Mouse (Mus musculus): Measurements from ENCODE around the gene Fam184b.

The Fam184b gene

DNA sequence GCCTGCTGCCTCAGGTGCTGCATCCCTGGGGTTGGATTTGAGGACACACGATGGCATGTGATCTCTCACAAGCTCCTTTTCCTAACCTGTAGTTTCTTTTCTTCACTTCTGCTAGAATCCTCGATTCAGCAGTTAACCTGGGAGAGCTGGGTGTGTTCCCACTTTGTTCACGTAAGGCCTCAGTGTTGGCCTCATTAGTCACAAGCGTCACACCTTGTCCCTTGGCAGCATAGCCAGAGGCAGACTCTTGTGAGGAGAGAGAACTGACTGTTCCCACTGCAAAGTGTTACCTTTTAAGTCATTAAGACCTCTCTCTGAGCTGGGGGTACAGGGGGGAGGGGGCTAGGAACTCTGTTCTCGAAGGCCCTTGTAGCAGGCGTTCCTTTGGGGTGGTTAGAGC, 126.5 kb downstream of the Fam184b start:
- DNase-seq, result no peak

DNA sequence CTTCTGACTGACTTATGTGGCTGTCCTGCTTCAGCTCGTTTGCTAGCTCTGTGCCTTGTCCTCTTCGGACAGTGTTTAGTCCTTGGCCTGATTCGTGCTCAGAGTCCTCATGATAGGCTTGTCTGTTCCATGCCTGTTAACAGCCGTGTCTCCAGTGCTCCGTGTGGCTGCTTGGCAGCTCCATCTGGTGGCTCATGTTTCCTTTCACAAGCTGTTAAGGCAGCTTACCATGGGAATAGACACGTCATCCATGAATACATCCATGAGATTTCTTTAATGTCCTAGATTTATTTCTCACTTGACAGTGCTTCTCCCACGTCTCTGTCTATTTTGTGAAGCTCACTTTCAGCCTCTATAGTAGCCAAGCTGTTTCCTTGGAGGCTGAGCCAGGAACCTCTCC, 129.3 kb downstream of the Fam184b start:
- DNase-seq, result no peak

DNA sequence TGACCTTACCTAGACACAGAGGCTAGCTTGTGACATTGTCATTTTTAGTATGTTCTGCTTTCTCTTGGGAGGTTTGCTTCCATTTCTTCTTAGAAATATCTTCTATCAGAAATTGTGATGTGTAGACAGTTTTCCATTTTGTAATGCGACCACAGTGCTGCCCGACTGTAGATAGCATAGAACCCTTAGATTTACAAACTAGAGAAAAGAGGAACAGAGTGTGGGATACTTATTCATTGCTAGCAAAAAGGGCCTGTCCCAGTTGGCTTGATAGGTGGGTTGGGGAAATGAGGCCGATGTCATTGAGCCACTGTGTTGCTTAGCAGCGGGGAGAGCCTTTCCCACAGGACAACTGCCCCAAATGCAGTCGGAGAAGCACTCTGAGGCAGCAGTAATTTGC, 141.8 kb downstream of the Fam184b start:
- no peak for DNase-seq

DNA sequence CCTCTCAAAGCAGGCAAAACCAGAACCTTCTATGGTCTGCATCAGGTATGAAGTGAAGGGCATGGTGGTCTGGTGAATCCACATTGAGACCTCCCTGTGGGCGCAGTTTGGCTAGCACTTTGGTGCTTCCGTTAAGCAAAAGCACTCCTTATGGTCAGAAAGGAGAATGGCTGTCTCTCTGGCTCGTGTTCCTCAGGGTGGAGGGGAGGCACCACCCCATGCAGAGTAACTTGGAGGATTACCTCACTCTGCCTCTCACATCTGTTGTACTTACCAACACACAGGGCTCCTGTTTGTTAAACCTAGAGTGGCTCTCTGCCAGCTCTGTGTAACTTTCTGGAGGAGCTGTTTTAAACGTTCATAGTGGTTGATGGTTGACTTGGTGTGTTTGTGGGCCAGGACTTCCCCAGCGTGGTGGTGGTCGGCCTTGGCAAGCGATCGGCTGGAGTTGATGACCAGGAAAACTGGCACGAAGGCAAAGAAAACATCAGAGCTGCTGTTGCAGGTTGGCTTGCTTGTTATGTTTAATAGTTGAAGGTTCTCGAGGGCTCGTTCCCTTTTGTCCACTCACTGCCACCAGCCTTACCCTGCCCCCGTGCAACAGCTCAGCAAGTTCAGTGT, 142.4 kb downstream of the Fam184b start:
- DNase-seq, result no peak

DNA sequence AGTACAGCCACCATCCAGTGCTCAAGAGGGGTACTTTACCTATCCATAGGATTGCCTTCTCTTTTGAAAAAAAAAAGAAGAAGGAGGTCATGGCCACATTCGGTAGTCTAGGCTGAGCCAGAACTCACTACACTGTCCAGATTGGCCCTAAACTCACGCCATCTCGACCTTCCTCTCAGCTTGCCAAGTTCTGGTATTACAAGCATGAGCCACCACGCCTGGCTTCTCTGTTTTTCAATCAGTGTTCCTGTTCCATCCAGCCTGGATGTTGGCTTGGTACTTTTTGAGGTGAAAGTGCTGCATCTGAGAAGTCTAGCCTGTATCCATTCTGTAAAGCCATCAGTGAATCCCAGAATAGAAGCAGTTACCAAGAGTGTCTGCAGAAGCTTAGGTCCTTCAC, 142.9 kb downstream of the Fam184b start:
- DNase-seq, result no peak

DNA sequence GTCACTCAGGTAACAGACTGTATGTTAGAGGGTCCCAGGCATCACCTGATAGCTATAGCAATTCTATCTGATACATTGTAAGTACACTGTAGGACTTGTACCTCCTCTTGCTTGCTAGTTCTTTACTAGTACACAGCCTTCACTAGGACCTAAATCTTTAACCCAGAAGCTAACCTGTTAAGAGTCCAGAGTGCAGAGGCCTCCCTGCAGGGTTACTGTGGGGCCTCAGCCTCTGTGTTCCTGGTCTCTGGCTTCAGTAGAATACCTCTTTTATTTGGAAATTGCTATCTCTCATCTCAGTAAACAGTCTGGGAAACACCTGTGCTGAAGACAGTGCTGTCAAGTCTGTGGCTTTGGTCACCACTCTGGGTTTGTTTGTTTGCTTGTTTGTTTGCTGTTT, 143.4 kb downstream of the Fam184b start:
- DNase-seq, result no peak

DNA sequence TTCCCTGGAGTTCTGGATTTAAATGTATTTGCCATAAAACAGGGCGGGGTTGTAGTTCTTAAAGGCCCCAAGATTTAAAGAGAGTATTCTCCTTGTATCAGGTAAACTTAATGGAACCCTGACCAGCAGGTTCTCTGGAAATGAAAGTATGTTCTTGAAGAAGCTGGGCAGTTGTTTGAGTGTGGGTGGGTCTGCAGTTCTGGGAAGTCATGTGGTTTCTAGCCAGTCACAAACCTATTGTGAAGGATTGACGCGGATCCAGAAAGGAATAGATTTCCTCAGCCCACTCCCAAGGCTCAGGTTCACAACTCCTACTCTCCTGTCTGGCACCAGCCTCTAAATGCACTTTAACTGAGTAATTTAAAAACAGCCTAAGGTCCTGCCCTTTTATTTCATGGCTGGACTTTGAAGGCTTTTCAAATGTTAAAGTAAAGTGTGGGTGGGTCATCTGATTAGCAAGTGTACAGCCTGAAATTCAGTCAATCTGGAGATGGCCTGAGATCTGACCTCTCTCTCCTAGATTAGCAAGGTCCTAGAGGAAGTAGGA, 143.9 kb downstream of the Fam184b start:
- DNase-seq, result no peak

DNA sequence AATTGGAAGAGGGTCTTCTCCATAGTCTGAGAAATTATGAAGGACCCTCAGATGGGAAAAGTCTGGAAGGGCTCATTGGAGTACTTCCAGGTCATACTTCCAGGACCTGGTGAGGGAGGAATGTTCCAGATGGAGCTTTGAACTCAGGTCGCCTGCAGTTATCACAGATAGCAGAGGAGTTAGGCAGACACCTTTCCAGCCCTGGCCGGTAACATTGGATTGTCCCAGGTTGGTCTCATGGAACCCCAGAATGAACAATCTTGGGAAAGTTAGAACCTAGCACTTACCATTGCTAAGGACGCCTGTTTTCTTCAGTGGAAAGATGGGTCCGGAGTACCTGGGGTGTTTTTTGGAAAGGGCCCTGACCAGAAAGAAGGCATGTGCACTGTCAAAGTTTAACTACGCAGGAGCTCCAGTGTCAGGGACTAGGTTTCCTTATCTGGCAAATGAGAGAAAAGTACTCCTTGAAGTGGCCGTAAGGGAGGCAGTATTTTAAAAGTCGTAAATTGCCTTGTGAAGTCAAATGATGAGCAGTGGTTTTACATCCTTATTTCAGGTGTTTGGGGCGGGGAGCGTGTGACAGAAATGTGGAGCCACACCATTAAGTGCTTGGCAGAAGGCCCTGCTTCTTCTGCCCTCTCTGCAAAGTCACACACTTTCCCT, 145.2 kb downstream of the Fam184b start:
- no peak for DNase-seq

DNA sequence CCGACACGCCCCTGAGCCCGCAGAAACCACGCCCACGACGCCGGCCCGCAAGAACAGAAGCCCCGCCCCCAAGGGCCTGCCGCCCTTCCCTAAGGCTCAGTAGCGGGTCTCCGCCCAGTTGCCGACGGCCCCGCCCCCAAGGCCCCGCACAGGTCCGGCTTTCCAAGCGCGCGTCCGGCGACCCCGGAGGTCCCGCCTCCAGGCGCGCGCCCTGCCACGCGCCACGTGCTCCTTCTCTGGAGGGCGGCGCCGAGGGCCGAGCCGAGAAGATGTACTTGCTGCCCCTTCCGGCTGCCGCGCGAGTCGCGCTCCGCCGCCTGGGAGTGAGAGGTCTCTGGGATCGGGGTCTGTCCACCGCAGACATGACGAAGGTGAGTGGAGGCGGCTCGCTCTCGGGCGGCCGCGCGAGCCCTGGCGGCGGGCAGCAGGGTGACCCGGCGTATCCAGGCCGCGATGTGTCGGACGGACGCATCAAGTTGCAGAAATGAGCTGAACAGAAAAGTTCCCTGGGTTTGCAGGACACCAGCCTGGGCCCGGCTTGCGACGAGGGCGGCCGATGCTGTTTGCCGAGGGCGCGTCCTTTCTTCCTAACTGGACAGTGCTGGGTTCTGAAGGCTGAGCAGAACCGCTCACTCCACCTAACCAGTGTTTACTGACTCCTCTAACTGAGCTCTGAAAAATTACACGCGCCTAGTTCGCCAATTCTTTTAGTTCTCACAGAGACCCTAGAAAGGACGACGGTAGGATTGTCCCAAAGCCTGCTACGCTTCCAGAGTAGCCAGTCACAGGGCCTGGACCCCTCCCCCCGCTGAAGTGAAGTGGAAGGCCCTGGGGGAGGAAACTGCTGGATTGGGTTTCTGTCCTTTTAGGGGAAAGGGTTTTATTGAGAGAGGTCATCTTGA, 146.0 kb downstream of the Fam184b start, which contains the start of gene Lap3:
TSS of gene Lap3 (plus strand) at position 184 of the 902 bp plus-strand sequence.
- peak; percentile 96 for DNase-seq

DNA sequence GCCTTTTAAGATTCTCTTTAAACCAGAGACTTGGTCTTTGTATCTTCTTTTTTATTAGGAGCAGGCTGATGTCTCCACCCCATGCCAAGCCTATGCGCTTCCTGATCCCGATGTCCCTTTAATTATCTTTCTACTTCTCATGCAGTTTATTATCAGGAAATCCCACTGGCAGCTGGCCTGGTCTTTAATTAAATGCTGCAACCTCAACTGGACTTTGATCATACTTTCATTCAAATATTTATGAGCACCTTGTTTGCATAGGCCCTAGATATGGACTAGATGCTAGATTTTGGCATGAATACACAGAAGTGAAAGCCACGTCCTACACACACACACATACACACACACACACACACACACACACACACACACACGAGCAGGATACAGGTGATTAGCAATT, 147.6 kb downstream of the Fam184b start:
- DNase-seq, result no peak

DNA sequence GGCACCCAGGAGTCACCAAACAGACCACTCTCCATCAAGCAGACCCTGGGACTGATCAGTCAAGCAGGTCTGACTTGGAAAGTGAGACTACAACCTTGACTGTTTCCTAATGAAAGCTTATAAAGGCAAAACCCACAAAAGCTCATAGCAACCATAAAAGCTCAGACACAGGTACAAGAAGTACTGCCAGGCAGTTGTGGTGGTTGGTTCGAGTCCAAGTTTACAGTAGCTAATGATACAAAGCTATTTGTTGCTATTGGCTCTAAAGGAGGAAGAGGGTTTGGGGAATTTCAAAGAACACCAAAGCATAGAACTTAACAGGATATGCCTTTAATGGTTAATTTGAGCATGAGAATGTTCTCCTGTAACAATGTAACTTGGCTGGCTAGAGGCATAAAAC, 155.8 kb downstream of the Fam184b start:
- no peak for DNase-seq

DNA sequence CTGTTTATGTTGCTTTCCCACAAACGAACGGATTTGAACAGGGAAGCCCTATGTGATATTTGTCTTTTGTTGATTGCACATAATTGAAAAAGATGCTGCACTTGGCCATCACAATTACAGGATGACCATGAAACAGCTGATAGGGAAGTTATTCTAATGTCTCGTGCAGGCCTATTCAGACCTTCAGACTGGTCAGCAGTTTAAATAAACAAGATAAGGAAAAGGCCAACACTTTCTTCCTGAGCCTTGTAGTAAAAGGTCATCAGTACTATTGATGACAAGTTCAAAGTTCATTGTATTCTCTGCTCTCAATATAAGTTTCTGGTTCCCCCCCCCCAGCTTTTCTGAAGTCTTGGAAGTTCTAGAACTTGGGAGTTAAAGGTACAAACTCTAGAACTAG, 156.8 kb downstream of the Fam184b start:
- DNase-seq, result no peak

DNA sequence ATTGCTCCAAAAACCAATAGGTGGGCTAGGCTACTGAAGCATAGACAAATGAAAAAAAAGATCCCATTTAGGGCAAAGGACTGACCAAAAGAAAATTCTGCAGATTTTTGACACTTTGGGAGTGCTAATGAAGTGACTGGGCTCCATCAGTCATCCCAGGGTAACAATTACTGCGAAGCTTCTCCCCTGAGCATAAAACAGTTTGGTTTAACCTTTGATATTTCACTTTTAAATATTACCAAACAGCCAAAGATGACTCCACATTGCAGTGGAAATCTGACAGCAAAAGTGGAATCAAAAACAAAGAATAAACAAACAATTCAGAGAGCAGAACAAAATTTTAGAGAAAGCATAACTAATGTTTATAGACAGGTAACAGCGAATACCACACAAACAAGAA, 158.3 kb downstream of the Fam184b start:
- DNase-seq, result no peak

DNA sequence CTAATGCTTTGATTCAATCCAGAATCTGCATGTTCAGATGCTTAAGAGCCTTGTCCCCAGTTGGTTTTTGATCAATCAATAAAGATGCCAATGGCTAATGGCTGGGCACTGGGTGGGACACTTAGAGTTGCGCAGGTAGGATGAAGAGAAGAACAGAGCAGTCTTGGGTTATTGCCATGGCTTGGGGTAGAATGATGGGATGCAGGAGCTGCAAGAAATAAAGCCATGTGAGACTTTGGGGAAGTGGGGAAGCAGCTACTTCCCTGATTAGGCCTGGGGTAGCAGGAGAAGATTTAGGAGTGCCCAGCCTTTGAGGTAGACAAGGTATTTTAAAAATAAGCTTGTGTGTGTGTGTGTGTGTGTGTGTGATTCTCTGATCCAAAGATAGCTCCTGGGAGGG, 159.3 kb downstream of the Fam184b start:
- DNase-seq, result no peak
